Mouse (Mus musculus) myocyte (in vitro differentiated cells): ENCODE results near the gene Tlk2.

Source experiments
- CEBPB ChIP-seq: IDR thresholded peaks from 2 replicates; pipeline ENCODE4 v1.6.1; 2011; ENCODE audit warnings: mild to moderate bottlenecking, moderate library complexity; ENCODE audit not compliant: poor library complexity, insufficient read depth, severe bottlenecking
- E2F4 ChIP-seq: IDR thresholded peaks from one replicate; pipeline ENCODE4 v1.6.1; 2011; ENCODE audit warnings: mild to moderate bottlenecking, control low read depth, moderate library complexity; ENCODE audit not compliant: insufficient read depth
- POLR2A ChIP-seq: IDR thresholded peaks from one replicate; pipeline ENCODE4 v1.6.1; 2011; ENCODE audit warnings: low read depth, mild to moderate bottlenecking, control low read depth, moderate library complexity; ENCODE audit not compliant: insufficient read length
- TCF12 ChIP-seq: IDR thresholded peaks from one replicate; pipeline ENCODE4 v1.6.1; 2011; ENCODE audit warnings: mild to moderate bottlenecking, control low read depth; ENCODE audit not compliant: poor library complexity, insufficient read depth, severe bottlenecking

DNA sequence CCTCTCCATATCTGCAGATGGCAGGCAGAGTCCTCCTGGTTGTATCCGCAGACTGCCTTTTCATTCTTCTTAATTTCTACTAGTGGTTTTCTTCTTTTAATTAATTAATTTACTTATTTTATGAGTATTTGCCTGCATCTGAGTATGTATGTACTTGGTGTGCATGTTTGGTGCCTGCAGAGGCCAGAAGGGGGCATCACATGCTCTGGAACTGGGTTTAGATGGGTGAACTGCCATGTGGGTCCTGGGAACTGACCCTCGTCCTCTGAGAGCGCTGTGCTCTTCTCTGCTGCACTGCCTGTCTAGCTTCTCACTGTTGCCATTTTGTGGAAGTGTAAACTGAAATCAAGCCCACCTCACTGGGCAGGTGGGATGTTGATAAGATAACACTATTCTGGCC lies 6.1 kb downstream of the Tlk2 start:
- TF ChIP-seq POLR2A (no peak), E2F4 (no peak), CEBPB (no peak), TCF12 (no peak)
